ENCODE assay signal across 8 mouse cellular contexts in the genomic region with DNA sequence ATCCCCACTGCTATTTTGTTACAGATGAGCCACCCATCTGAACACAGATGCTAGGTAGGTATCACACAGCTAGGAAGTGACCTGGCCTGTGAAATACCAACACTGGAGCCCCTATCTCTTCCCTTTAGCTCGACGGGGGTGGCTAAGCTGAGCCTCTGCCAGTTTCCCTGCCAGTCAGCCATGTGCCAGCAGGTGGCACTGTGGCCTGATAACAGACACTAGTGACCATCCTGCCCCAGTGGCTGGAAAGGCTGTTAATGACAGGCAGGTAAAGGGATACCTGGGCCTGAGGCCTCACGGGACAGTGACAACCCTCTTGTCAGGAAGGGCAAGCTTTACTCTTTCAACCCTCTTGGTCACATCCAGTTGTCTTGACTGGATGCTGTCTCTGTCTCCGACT. TPM values are rescaled to one million over a fixed set of nuclear protein-coding genes. Genes with fewer than 3 reads are reported as not detected.
A peak's percentile ranks its signal among the peaks of the same experiment; 100 is the strongest.
DNase-seq lines count a peak whose midpoint lies in the region; ATAC-seq and TF ChIP-seq lines count a peak whose summit lies in the region.

No protein-coding gene starts in this region.

- H3K27me3 ChIP-seq in spleen, adult 2 months (ENCODE audit: control insufficient read depth, insufficient read depth, low read length), result no peaks in the 10 kb centered on the region
- H3K27me3 ChIP-seq in forebrain, postnatal 0 days (ENCODE audit: insufficient read depth, low read length), result no peaks in the 10 kb centered on the region
- no peaks in the 10 kb centered on the region for H3K27me3 ChIP-seq in kidney, postnatal 0 days (ENCODE audit: insufficient read depth, low read length)
- H3K27me3 ChIP-seq in lung, postnatal 0 days (replicated peaks; ENCODE audit: insufficient read depth, low read length), result no peaks in the 10 kb centered on the region

- peak; percentile 32; the same call in 1 of the 2 replicates for TF ChIP-seq CTCF in spleen, adult 2 months (IDR thresholded peaks at IDR 0.05; ENCODE audit: extremely low read depth, insufficient read depth, insufficient read length, insufficient replicate concordance)
- TF ChIP-seq CTCF in bone marrow, adult 2 months (IDR thresholded peaks at IDR 0.05; ENCODE audit: control insufficient read depth, insufficient read depth, low read length), result peak; percentile 76
- TF ChIP-seq CTCF in forebrain, postnatal 0 days (IDR thresholded peaks at IDR 0.05; ENCODE audit: low read depth), result peak; percentile 88
- TF ChIP-seq CTCF in kidney, postnatal 0 days (IDR thresholded peaks at IDR 0.05; ENCODE audit: low read depth), result peak; percentile 81
- TF ChIP-seq CTCF in lung, postnatal 0 days (IDR thresholded peaks at IDR 0.05), result peak; percentile 90

- DNase-seq in spleen, adult 2 months (ENCODE audit: low read depth in 1 of 2, low spot score in 2 of 2), result peak in 1 of 2 experiments; percentile 25
- DNase-seq in spleen, adult 12 weeks (ENCODE audit: low spot score), result no peak
- peak; percentile 71 for DNase-seq in forebrain, postnatal 0 days
- DNase-seq in kidney, postnatal 0 days (ENCODE audit: low spot score), result peak; percentile 51
- peak; percentile 28 for DNase-seq in lung, postnatal 0 days (ENCODE audit: low spot score)
- peak; percentile 65 for DNase-seq in right cerebral cortex, postnatal 25 days
- no peak for DNase-seq in yolk sac, embryonic 10.5 days (ENCODE audit: low spot score)

- no peak overlapping the region for H3K4me2 ChIP-seq in forebrain, postnatal 0 days (ENCODE audit: low read depth)
- H3K4me2 ChIP-seq in kidney, postnatal 0 days (ENCODE audit: low read length), result no peak overlapping the region
- H3K4me2 ChIP-seq in lung, postnatal 0 days (replicated peaks; ENCODE audit: low read depth, low read length), result no peak overlapping the region

- H3K36me3 ChIP-seq in spleen, adult 2 months (ENCODE audit: control insufficient read depth, insufficient read depth, low read length), result no peaks in the 10 kb centered on the region
- no peaks in the 10 kb centered on the region for H3K36me3 ChIP-seq in forebrain, postnatal 0 days (ENCODE audit: insufficient read depth)
- no peaks in the 10 kb centered on the region for H3K36me3 ChIP-seq in kidney, postnatal 0 days (ENCODE audit: insufficient read depth, low read length)
- H3K36me3 ChIP-seq in lung, postnatal 0 days (ENCODE audit: insufficient read depth, low read length), result no peaks in the 10 kb centered on the region

- TF ChIP-seq EP300 in lung, postnatal 0 days (IDR thresholded peaks at IDR 0.05), result no peak

- H3K9ac ChIP-seq in forebrain, postnatal 0 days, result no peak overlapping the region
- H3K9ac ChIP-seq in kidney, postnatal 0 days (ENCODE audit: low read depth, low read length), result no peak overlapping the region
- H3K9ac ChIP-seq in lung, postnatal 0 days (replicated peaks; ENCODE audit: low read depth), result no peak overlapping the region

- no peak for TF ChIP-seq POLR2A in spleen, adult 2 months (IDR thresholded peaks at IDR 0.05; ENCODE audit: low read depth, low read length)
- TF ChIP-seq POLR2A in bone marrow, adult 2 months (IDR thresholded peaks at IDR 0.05; ENCODE audit: borderline replicate concordance, control insufficient read depth, low read depth, low read length), result no peak

- H3K9me3 ChIP-seq in forebrain, postnatal 0 days (ENCODE audit: low read length), result no peaks in the 10 kb centered on the region
- H3K9me3 ChIP-seq in kidney, postnatal 0 days (replicated peaks; ENCODE audit: low read length), result no peaks in the 10 kb centered on the region
- H3K9me3 ChIP-seq in lung, postnatal 0 days (ENCODE audit: low read length), result no peaks in the 10 kb centered on the region

- no peak overlapping the region for H3K27ac ChIP-seq in spleen, adult 2 months (ENCODE audit: insufficient read depth, low read length)
- H3K27ac ChIP-seq in bone marrow, adult 2 months (ENCODE audit: control insufficient read depth, insufficient read depth, low read depth, low read length, poor library complexity), result no peak overlapping the region
- no peak overlapping the region for H3K27ac ChIP-seq in forebrain, postnatal 0 days (ENCODE audit: low read depth, low read length)
- H3K27ac ChIP-seq in kidney, postnatal 0 days, result no peak overlapping the region
- H3K27ac ChIP-seq in lung, postnatal 0 days (ENCODE audit: low read length), result no peak overlapping the region

- no peak for ATAC-seq in forebrain, postnatal 0 days
- ATAC-seq in kidney, postnatal 0 days (replicated peaks; ENCODE audit: low FRiP score, low read depth), result no peak
- no peak for ATAC-seq in lung, postnatal 0 days

- H3K4me3 ChIP-seq in spleen, adult 2 months (ENCODE audit: extremely low read depth, insufficient read depth, insufficient read length), result no peak overlapping the region
- H3K4me3 ChIP-seq in bone marrow, adult 2 months (replicated peaks; ENCODE audit: control insufficient read depth, low read depth, low read length), result no peak overlapping the region
- no peak overlapping the region for H3K4me3 ChIP-seq in forebrain, postnatal 0 days (ENCODE audit: low read depth, low read length)
- no peak overlapping the region for H3K4me3 ChIP-seq in kidney, postnatal 0 days (replicated peaks; ENCODE audit: low read depth, low read length)
- no peak overlapping the region for H3K4me3 ChIP-seq in lung, postnatal 0 days (ENCODE audit: low read depth, low read length)

- H3K4me1 ChIP-seq in spleen, adult 2 months (ENCODE audit: control insufficient read depth, insufficient read depth, insufficient read length), result no peaks in the 10 kb centered on the region
- H3K4me1 ChIP-seq in bone marrow, adult 2 months (ENCODE audit: control insufficient read depth, insufficient read depth, low read length), result no peaks in the 10 kb centered on the region
- H3K4me1 ChIP-seq in forebrain, postnatal 0 days (ENCODE audit: insufficient read depth), result no peaks in the 10 kb centered on the region
- H3K4me1 ChIP-seq in kidney, postnatal 0 days (replicated peaks; ENCODE audit: insufficient read depth, low read length), result no peaks in the 10 kb centered on the region
- no peaks in the 10 kb centered on the region for H3K4me1 ChIP-seq in lung, postnatal 0 days (ENCODE audit: insufficient read depth, low read depth, low read length)

- WGBS in spleen, adult 2 months, result 39% methylated on average over 4 of the region's 4 CpGs
- 28% methylated on average over 4 of the region's 4 CpGs for WGBS in bone marrow, adult 2 months
- 42% methylated on average over 4 of the region's 4 CpGs for WGBS in forebrain, postnatal 0 days
- 45% methylated on average over 4 of the region's 4 CpGs for WGBS in kidney, postnatal 0 days
- WGBS in lung, postnatal 0 days, result 27% methylated on average over 4 of the region's 4 CpGs

RNA-seq across cellular contexts. Expression of a gene that starts 52.6 kb away (rescaled TPM):
- 0.88 and 1.2 TPM in 2 replicates for polyA plus RNA-seq in spleen, adult 2 months (2012; rRNA removed)
- polyA plus RNA-seq in bone marrow, adult 2 months (2011; ENCODE audit: insufficient read depth, insufficient read length, low replicate concordance, missing spikeins), result not detected in 2 replicates
- total RNA-seq in forebrain, postnatal 0 days (2014; rRNA removed), result 3.0 and 3.6 TPM in 2 replicates
- polyA plus RNA-seq in forebrain, postnatal 0 days (2015; fragmentation: Nextera tagmentation; extraction: Ambion mirVana), result 1.0 and 2.6 TPM in 2 replicates
- 0.17 and 0.23 TPM in 2 replicates for polyA plus RNA-seq in kidney, postnatal 0 days (2015; fragmentation: Nextera tagmentation; extraction: Ambion mirVana)
- 0.05 and 0.19 TPM in 2 replicates for polyA plus RNA-seq in lung, postnatal 0 days (2015; fragmentation: Nextera tagmentation; extraction: Ambion mirVana)

Comparison
In these comparisons a context has a peak if more than half of its experiments do, and no peak if none do; other contexts are left out.
1. DNase-seq: peak in forebrain, postnatal 0 days (single experiment), kidney, postnatal 0 days (single experiment), lung, postnatal 0 days (single experiment) and right cerebral cortex, postnatal 25 days (single experiment); none in spleen, adult 12 weeks (single experiment) and yolk sac, embryonic 10.5 days (single experiment).
2. CTCF ChIP-seq: peak in every context shown above with its lines; median percentile 90 in lung, postnatal 0 days; 88 in forebrain, postnatal 0 days; 81 in kidney, postnatal 0 days; 76 in bone marrow, adult 2 months; 32 in spleen, adult 2 months.